Mouse (Mus musculus) hindbrain, postnatal 0 days (tissue): Measurements from ENCODE around the gene Mtrf1. TPM values are rescaled to one million over a fixed set of nuclear protein-coding genes. Genes with fewer than 3 reads are reported as not detected.
"Not testable (repeated sequence)": the region's sequence is repeated elsewhere in the genome, so short reads cannot be mapped to it uniquely, and the experiment has no call there.

Source experiments
- ATAC-seq: fragments of 200-750 bp; cut with Nextera tagmentation; 2 replicates; pipeline ENCODE4 v1.8.0; 2017; ENCODE audit warnings: mild to moderate bottlenecking, moderate TSS enrichment, moderate library complexity
- DNase-seq: peaks from one replicate; pipeline ENCODE4 v3.0.0-alpha.2; 2015; ENCODE audit warnings: low spot score
- H3K27ac ChIP-seq: fragments of 300-500 bp; sonication (generic); 2 replicates; pipeline ENCODE4 v1.5.1; 2014; ENCODE audit warnings: mild to moderate bottlenecking
- H3K27me3 ChIP-seq: fragments of 300-500 bp; sonication (generic); 2 replicates; pipeline ENCODE4 v1.6.1; 2014; ENCODE audit warnings: low read length, mixed read lengths; ENCODE audit not compliant: insufficient read depth
- H3K36me3 ChIP-seq: fragments of 300-500 bp; sonication (generic); 2 replicates; pipeline ENCODE4 v1.6.1; 2014; ENCODE audit warnings: low read length, mixed read lengths; ENCODE audit not compliant: insufficient read depth
- H3K4me1 ChIP-seq: fragments of 300-500 bp; sonication (generic); 2 replicates; pipeline ENCODE4 v1.6.1; 2014; ENCODE audit warnings: antibody characterized with exemption, low read length, mixed read lengths; ENCODE audit not compliant: insufficient read depth
- H3K4me2 ChIP-seq: fragments of 300-500 bp; sonication (generic); 2 replicates; pipeline ENCODE4 v1.6.1; 2014; ENCODE audit warnings: low read depth, mild to moderate bottlenecking, low read length, moderate library complexity, mixed read lengths
- H3K4me3 ChIP-seq: fragments of 300-500 bp; sonication (generic); 2 replicates; pipeline ENCODE4 v1.5.1; 2014; ENCODE audit warnings: low read length
- H3K9ac ChIP-seq: fragments of 300-500 bp; sonication (generic); replicated peaks from 2 replicates; pipeline ENCODE4 v1.6.1; 2014; ENCODE audit warnings: mild to moderate bottlenecking, low read length, moderate library complexity, mixed read lengths
- H3K9me3 ChIP-seq: fragments of 300-500 bp; sonication (generic); 2 replicates; pipeline ENCODE4 v1.6.1; 2016; ENCODE audit warnings: low read length, mixed read lengths
- CTCF ChIP-seq: IDR thresholded peaks from 2 replicates; pipeline ENCODE4 v1.5.1; 2016; ENCODE audit warnings: antibody characterized with exemption, control low read depth, low read depth
- WGBS: fragments of 180-500 bp; shearing (Covaris S2); extraction: QIAGEN DNeasy Blood & Tissue Kit; methylation state at CpG from one replicate; pipeline ENCODE4 v1.1.7; 2014; 5-methylcytosine and 5-hydroxymethylcytosine counted together
- polyA plus RNA-seq: library from polyadenylated mRNA; unstranded; fragments of >200 nt; fragmentation: Nextera tagmentation; extraction: Ambion mirVana; gene quantifications from 2 replicates; pipeline ENCODE4 v1.2.1, GENCODE M21; 2015
- total RNA-seq: library from RNA; depleted of rRNA; stranded (reverse); fragments of >200 nt; gene quantifications from 2 replicates; pipeline ENCODE4 v1.2.3, GENCODE M21; 2014

Gene Mtrf1
- total and polyA plus RNA-seq, 2 experiments from 2014 or later: 6.6 to 9.5 TPM

DNA sequence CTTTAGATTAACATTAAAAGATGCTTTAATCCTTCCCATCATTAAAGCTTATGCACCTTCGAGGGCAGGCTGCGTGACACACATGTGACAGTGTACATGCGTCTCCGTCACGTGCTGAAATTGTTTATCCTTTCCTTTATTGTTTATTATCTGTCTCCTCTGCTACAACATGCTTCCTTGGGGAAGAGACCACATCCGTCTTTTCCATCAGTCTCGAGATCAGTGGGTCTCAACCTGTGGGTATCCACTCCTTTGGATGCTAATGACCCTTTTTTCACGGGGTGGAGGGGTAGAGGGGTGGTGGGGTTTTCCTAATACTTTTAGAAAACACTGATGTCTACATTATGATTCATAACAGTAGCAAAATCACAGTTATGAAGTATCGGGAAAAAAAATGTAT is 47.0 kb downstream of the Mtrf1 start:
- DNase-seq (no peak), ATAC-seq (peak; percentile 24; the same call in 1 of the 2 replicates)
- Histone ChIP-seq H3K9ac (no peak overlapping the region; the same call in 1 of the 2 replicates), H3K4me1 (peaks cover 8% of the 10 kb centered on the region), H3K36me3 (no peaks in the 10 kb centered on the region), H3K9me3 (no peaks in the 10 kb centered on the region), H3K27ac (peak overlapping the region; percentile 84; the same call in 1 of the 2 replicates), H3K27me3 (no peaks in the 10 kb centered on the region), H3K4me2 (peak overlapping the region; percentile 59), H3K4me3 (peak overlapping the region; percentile 21; the same call in 1 of the 2 replicates)
- WGBS: 58% methylated on average over 9 of the region's 9 CpGs
- no peak for TF ChIP-seq CTCF

- no peaks in the 10 kb centered on the region for H3K36me3 ChIP-seq
- TF ChIP-seq CTCF: no peak
- peak overlapping the region; percentile 59 for H3K4me2 ChIP-seq
- H3K9me3 ChIP-seq: no peaks in the 10 kb centered on the region
- H3K4me1 ChIP-seq: peaks cover 8% of the 10 kb centered on the region
- no peak overlapping the region; the same call in 1 of the 2 replicates for H3K9ac ChIP-seq
- DNase-seq (peak; percentile 79), ATAC-seq (peak; percentile 84)
- H3K27me3 ChIP-seq: no peaks in the 10 kb centered on the region
- peak overlapping the region; percentile 21 for H3K4me3 ChIP-seq
- 12% methylated on average over 16 of the region's 16 CpGs for WGBS
- H3K27ac ChIP-seq: peak overlapping the region; percentile 84
Observed at GRCm38 (mm10) chr14:79445055-79445620, 47.6 kb downstream of the Mtrf1 start.

- Histone ChIP-seq H3K9ac (0 out of 2 replicates have a peak within 1 kb of the TSS, but pooled peaks have one; percentile 21), H3K4me2 (peak within 1 kb of the TSS; percentile 65), H3K4me3 (peak within 1 kb of the TSS; percentile 53)
- ATAC-seq (peak; percentile 93), DNase-seq (peak; percentile 96)
- not testable (repeated sequence) for H3K9me3 ChIP-seq, H3K36me3 ChIP-seq, H3K27ac ChIP-seq, H3K27me3 ChIP-seq, H3K4me1 ChIP-seq
- WGBS: 19% methylated on average over 41 of the region's 89 CpGs
Observed at GRCm38 (mm10) chr14:79451681-79452590, 54.4 kb downstream of the Mtrf1 start, which contains the start of gene Kbtbd6. Gene Kbtbd6 (plus strand): TSS chr14:79451835.

DNA sequence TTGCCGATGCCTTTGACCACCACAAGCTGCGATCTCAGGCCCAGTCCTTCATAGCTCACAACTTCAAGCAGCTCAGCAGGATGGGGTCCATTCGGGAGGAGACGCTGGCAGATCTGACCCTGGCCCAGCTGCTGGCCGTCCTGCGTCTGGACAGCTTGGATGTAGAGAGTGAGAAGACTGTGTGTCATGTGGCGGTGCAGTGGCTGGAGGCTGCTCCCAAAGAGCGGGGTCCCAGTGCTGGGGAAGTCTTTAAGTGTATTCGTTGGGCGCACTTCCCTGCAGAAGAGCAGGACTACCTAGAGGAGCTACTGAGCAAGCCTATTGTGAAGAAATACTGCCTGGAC is 55.0 kb downstream of the Mtrf1 start:
- H3K4me1 ChIP-seq, H3K4me3 ChIP-seq, H3K27ac ChIP-seq, DNase-seq, ATAC-seq, H3K27me3 ChIP-seq, H3K36me3 ChIP-seq, H3K4me2 ChIP-seq, H3K9ac ChIP-seq, H3K9me3 ChIP-seq: not testable (repeated sequence)
- WGBS: 95% methylated on average over 4 of the region's 10 CpGs

- TF ChIP-seq CTCF: no peak
- no peaks in the 10 kb centered on the region for H3K4me1 ChIP-seq
- DNase-seq (no peak), ATAC-seq (no peak)
- 93% methylated on average over 1 of the region's 1 CpGs for WGBS
- H3K27me3 ChIP-seq: no peaks in the 10 kb centered on the region
- H3K9me3 ChIP-seq: no peaks in the 10 kb centered on the region
- H3K4me3 ChIP-seq: no peak overlapping the region
- H3K36me3 ChIP-seq: peaks cover 26% of the 10 kb centered on the region
- H3K27ac ChIP-seq: no peak overlapping the region
- H3K9ac ChIP-seq: no peak overlapping the region
- no peak overlapping the region for H3K4me2 ChIP-seq
Observed at GRCm38 (mm10) chr14:79460401-79460800, 62.8 kb downstream of the Mtrf1 start.

DNA sequence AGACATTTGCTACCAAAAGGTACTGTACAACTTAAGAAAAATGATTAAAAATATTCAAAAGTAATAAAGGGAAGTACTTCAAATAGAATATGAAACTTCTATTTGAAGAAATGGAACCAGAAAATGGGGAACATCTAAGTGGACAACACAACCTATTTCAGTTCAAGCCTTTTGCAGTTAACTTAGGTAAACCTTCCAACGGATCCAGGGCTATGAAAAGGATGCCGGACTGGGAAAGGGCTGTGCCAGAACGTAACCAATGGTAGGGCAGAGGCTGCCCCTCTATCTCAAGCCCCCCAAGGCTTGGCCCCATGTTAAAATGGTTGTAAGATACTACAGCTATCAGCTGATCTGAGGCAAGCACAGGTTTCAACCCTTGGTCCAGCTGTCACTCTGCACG is 63.4 kb downstream of the Mtrf1 start:
- no peaks in the 10 kb centered on the region for H3K9me3 ChIP-seq
- no peak overlapping the region for H3K4me2 ChIP-seq
- peaks cover 32% of the 10 kb centered on the region for H3K36me3 ChIP-seq
- no peak for TF ChIP-seq CTCF
- H3K27me3 ChIP-seq: no peaks in the 10 kb centered on the region
- no peak overlapping the region for H3K9ac ChIP-seq
- H3K27ac ChIP-seq: no peak overlapping the region
- ATAC-seq (no peak), DNase-seq (no peak)
- WGBS: 94% methylated on average over 4 of the region's 4 CpGs
- H3K4me1 ChIP-seq: no peaks in the 10 kb centered on the region
- no peak overlapping the region for H3K4me3 ChIP-seq

DNA sequence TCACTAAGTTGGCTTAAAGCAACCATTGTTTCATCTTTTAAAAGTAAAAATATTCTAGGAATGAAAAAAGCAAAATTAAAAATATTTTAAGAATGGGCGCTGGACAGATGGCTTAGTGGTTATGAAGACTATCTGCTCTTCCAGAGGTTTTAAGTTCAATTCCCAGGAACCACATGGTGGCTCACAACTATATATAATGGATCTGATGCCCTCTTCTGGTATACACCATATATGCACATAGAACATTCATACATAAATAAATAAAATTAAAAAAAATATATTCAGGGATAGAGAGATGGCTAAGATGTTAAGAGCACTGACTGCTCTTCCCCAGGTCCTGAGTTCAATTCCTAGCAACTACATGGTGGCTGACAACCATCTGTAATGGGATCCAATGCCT is 68.1 kb downstream of the Mtrf1 start:
- no peak overlapping the region for H3K27ac ChIP-seq
- H3K9ac ChIP-seq: no peak overlapping the region
- H3K4me2 ChIP-seq: no peak overlapping the region
- ATAC-seq (no peak), DNase-seq (no peak)
- TF ChIP-seq CTCF: peak; percentile 8; the same call in 1 of the 2 replicates
- H3K4me3 ChIP-seq: no peak overlapping the region
- H3K9me3 ChIP-seq: no peaks in the 10 kb centered on the region
- H3K36me3 ChIP-seq: peaks cover 60% of the 10 kb centered on the region
- WGBS: 94% methylated on average over 1 of the region's 1 CpGs
- H3K27me3 ChIP-seq: no peaks in the 10 kb centered on the region
- no peaks in the 10 kb centered on the region for H3K4me1 ChIP-seq
